In the genomic region with DNA sequence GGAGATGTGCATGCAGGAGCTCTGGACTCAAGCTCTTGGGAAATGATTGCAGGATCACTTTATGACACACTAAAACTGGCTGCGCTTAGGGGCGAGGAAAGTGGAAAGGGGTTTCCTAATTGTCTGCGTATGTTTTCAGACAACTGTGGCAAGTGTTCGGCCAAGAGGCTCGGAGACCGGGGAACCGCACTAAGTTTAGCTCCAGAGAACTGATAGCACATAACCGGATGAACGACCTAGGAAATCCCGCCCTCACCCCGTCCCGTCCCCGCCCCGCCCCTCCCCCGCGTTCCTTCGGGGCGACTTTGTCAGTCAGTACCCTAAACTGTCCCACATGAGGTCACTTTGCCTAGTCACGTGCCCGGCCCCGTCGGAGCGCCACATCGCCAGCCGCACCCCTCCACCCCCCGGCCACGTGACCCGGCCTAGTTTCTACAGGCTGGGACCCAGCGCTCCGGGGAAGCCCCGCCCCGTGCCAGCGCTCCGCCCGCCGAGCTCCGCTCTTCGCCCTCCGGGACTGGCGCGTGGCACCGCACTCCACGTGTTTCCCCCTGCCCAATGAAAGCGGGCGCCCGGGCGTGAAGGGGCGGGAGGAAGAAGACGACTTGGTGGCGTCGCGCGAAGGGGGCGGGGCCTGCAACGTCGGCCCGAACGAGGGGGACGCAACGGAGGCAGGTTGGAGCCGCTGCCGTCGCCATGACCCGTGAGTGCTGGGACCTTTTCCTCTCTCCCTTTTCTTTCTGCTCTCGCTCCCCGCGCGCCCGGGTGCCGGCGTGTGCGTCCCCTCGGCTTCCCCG, we compare ENCODE assay signal across 8 mouse cellular contexts. TPM values are rescaled to one million over a fixed set of nuclear protein-coding genes. Genes with fewer than 3 reads are reported as not detected.
DNase-seq lines count a peak whose midpoint lies in the region; ATAC-seq lines count a peak whose summit lies in the region.

TSS of gene Serf2 (plus strand) at position 457 of the 797 bp plus-strand sequence.

- peak; percentile 98 for DNase-seq in WW6 (ENCODE audit: low read depth, low spot score)
- peak; percentile 97 to 98 for DNase-seq in cerebellum, postnatal 4 days (ENCODE audit: low spot score in 2 of 2)
- DNase-seq in gastrocnemius, adult 18-20 months (ENCODE audit: low spot score), result peak; percentile 100
- DNase-seq in left cerebral cortex, adult 18-20 months (ENCODE audit: low spot score in 2 of 2), result peak; percentile 96 to 99
- DNase-seq in right cerebral cortex, adult 18-20 months, result peak; percentile 100
- peak; percentile 99 for DNase-seq in urinary bladder, postnatal 10 days (ENCODE audit: low spot score)

- peaks cover 39% of the 10 kb centered on the region for H3K79me2 ChIP-seq in macrophage (ENCODE audit: inconsistent target)

- peak; percentile 98 for ATAC-seq in hindbrain, embryonic 16.5 days

- under 1% methylated on average over 66 of the region's 74 CpGs for WGBS in hindbrain, embryonic 16.5 days
- WGBS in macrophage (ENCODE audit: missing documents), result under 1% methylated on average over 73 of the region's 74 CpGs

- peak within 1 kb of the TSS; percentile 95 for H3K4me3 ChIP-seq in hindbrain, embryonic 16.5 days (ENCODE audit: low read length)
- H3K4me3 ChIP-seq in macrophage (ENCODE audit: inconsistent target), result peak within 1 kb of the TSS; percentile 82

- peaks cover 12% of the 10 kb centered on the region for H3K4me1 ChIP-seq in hindbrain, embryonic 16.5 days (ENCODE audit: control insufficient read depth, insufficient read depth, low read depth, low read length)

- H3K4me2 ChIP-seq in hindbrain, embryonic 16.5 days (ENCODE audit: low read length), result peak within 1 kb of the TSS; percentile 94

- H3K36me3 ChIP-seq in hindbrain, embryonic 16.5 days (ENCODE audit: control insufficient read depth, insufficient read depth, low read length), result peaks cover 12% of the 10 kb centered on the region; the same call in 1 of the 2 replicates
- H3K36me3 ChIP-seq in macrophage (ENCODE audit: inconsistent target), result peaks cover 12% of the 10 kb centered on the region; the same call in 1 of the 2 replicates

- peak within 1 kb of the TSS; percentile 97 for H3K27ac ChIP-seq in hindbrain, embryonic 16.5 days (ENCODE audit: low read depth, low read length)
- H3K27ac ChIP-seq in macrophage, result peak within 1 kb of the TSS; percentile 86

- H3K9me3 ChIP-seq in hindbrain, embryonic 16.5 days (ENCODE audit: control insufficient read depth, low read length), result no peaks in the 10 kb centered on the region

- H3K9ac ChIP-seq in hindbrain, embryonic 16.5 days (ENCODE audit: low read depth, low read length), result peak within 1 kb of the TSS; percentile 94

- H3K27me3 ChIP-seq in hindbrain, embryonic 16.5 days (replicated peaks; ENCODE audit: control insufficient read depth, insufficient read depth, low read length), result no peaks in the 10 kb centered on the region

RNA-seq across cellular contexts. Expression of gene Serf2, which starts in this region (rescaled TPM):
- 100 to 1,000 TPM; 334 to 355 TPM for total RNA-seq in gastrocnemius, adult 18-20 months (2021)
- 254 and 262 TPM in 2 replicates for polyA plus RNA-seq in hindbrain, embryonic 16.5 days (2015; fragmentation: Nextera tagmentation; extraction: Ambion mirVana)
- 100 to 1,000 TPM; 150 to 163 TPM for total RNA-seq in left cerebral cortex, adult 18-20 months (2021)
- total RNA-seq in macrophage (2018; cell fraction: chromatin; rRNA removed), result 100 to 1,000 TPM in 8 of 26 experiments, 10 to 100 TPM in 18; 22.2 to 154 (median 72.0) TPM
- 100 to 1,000 TPM; 556 to 864 (median 617) TPM for total RNA-seq in macrophage (2018; cell fraction: cytosol; rRNA removed)
- 100 to 1,000 TPM in 22 of 26 experiments, 10 to 100 TPM in 4; 82.9 to 281 (median 152) TPM for total RNA-seq in macrophage (2018; cell fraction: nucleus; rRNA removed)
- polyA plus RNA-seq in macrophage (2018), result 394 to 858 TPM (median 784 TPM) in 3 replicates

Comparison
In these comparisons a context has a peak if more than half of its experiments do, and no peak if none do; other contexts are left out.
1. Peak in every context shown above with its lines: DNase-seq, ATAC-seq, H3K4me3 ChIP-seq and H3K27ac ChIP-seq.